Mouse (Mus musculus): Measurements from ENCODE around the gene Cryl1. TPM values are rescaled to one million over a fixed set of nuclear protein-coding genes. Genes with fewer than 3 reads are reported as not detected.

The Cryl1 gene
- polyA plus RNA-seq, 1 experiment from 2014 or later = 7.6 TPM

GRCm38 (mm10) chr14:57282591-57282990 lies 115.7 kb downstream of the Cryl1 start:
- H3K9me3 ChIP-seq (replicated peaks; ENCODE audit: control insufficient read depth, low read length) = no peaks in the 10 kb centered on the region
- no peak overlapping the region for H3K9ac ChIP-seq (ENCODE audit: low read depth, low read length)
- WGBS (ENCODE audit: insufficient replicate concordance) = 47% methylated on average over 2 of the region's 2 CpGs
- H3K4me1 ChIP-seq (ENCODE audit: control insufficient read depth, low read depth, low read length) = no peaks in the 10 kb centered on the region
- H3K36me3 ChIP-seq (ENCODE audit: control insufficient read depth, insufficient read depth) = no peaks in the 10 kb centered on the region
- H3K4me3 ChIP-seq (ENCODE audit: low read depth, low read length) = no peak overlapping the region
- no peak overlapping the region for H3K4me2 ChIP-seq (ENCODE audit: low read depth, low read length)
- no peaks in the 10 kb centered on the region for H3K27me3 ChIP-seq (ENCODE audit: control insufficient read depth, insufficient read depth, low read depth, low read length)
- H3K27ac ChIP-seq (ENCODE audit: low read length) = no peak overlapping the region
- no peak for ATAC-seq (ENCODE audit: low read depth)

GRCm38 (mm10) chr14:57280835-57281234 lies 117.5 kb downstream of the Cryl1 start:
- H3K27me3 ChIP-seq (ENCODE audit: control insufficient read depth, insufficient read depth, low read depth, low read length) = no peaks in the 10 kb centered on the region
- no peak overlapping the region for H3K9ac ChIP-seq (ENCODE audit: low read depth, low read length)
- no peak overlapping the region for H3K4me3 ChIP-seq (ENCODE audit: low read depth, low read length)
- H3K36me3 ChIP-seq (ENCODE audit: control insufficient read depth, insufficient read depth) = no peaks in the 10 kb centered on the region
- H3K9me3 ChIP-seq (replicated peaks; ENCODE audit: control insufficient read depth, low read length) = no peaks in the 10 kb centered on the region
- WGBS (ENCODE audit: insufficient replicate concordance) = 28% methylated on average over 3 of the region's 3 CpGs
- H3K4me1 ChIP-seq (ENCODE audit: control insufficient read depth, low read depth, low read length) = no peaks in the 10 kb centered on the region
- H3K27ac ChIP-seq (ENCODE audit: low read length) = no peak overlapping the region
- no peak for ATAC-seq (ENCODE audit: low read depth)
- no peak overlapping the region for H3K4me2 ChIP-seq (ENCODE audit: low read depth, low read length)

- no peak overlapping the region for H3K4me3 ChIP-seq (ENCODE audit: low read depth, low read length)
- no peak overlapping the region for H3K4me2 ChIP-seq (ENCODE audit: low read depth, low read length)
- ATAC-seq (ENCODE audit: low read depth) = no peak
- no peaks in the 10 kb centered on the region for H3K4me1 ChIP-seq (ENCODE audit: control insufficient read depth, low read depth, low read length)
- 66% methylated on average over 7 of the region's 7 CpGs for WGBS (ENCODE audit: insufficient replicate concordance)
- H3K9ac ChIP-seq (ENCODE audit: low read depth, low read length) = no peak overlapping the region
- no peak overlapping the region for H3K27ac ChIP-seq (ENCODE audit: low read length)
- H3K27me3 ChIP-seq (ENCODE audit: control insufficient read depth, insufficient read depth, low read depth, low read length) = no peaks in the 10 kb centered on the region
- no peaks in the 10 kb centered on the region for H3K36me3 ChIP-seq (ENCODE audit: control insufficient read depth, insufficient read depth)
- no peaks in the 10 kb centered on the region for H3K9me3 ChIP-seq (replicated peaks; ENCODE audit: control insufficient read depth, low read length)
Measured at GRCm38 (mm10) chr14:57276481-57277012, 121.8 kb downstream of the Cryl1 start.

GRCm38 (mm10) chr14:57272341-57272740 lies 126.0 kb downstream of the Cryl1 start:
- Histone ChIP-seq H3K4me1 (ENCODE audit: control insufficient read depth, low read depth, low read length) (no peaks in the 10 kb centered on the region), H3K9ac (ENCODE audit: low read depth, low read length) (no peak overlapping the region), H3K27ac (ENCODE audit: low read length) (no peak overlapping the region), H3K27me3 (ENCODE audit: control insufficient read depth, insufficient read depth, low read depth, low read length) (no peaks in the 10 kb centered on the region), H3K36me3 (ENCODE audit: control insufficient read depth, insufficient read depth) (no peaks in the 10 kb centered on the region), H3K9me3 (replicated peaks; ENCODE audit: control insufficient read depth, low read length) (no peaks in the 10 kb centered on the region), H3K4me2 (ENCODE audit: low read depth, low read length) (no peak overlapping the region), H3K4me3 (ENCODE audit: low read depth, low read length) (no peak overlapping the region)
- no peak for ATAC-seq (ENCODE audit: low read depth)
- WGBS (ENCODE audit: insufficient replicate concordance) = 45% methylated on average over 1 of the region's 1 CpGs

- H3K36me3 ChIP-seq (ENCODE audit: control insufficient read depth, insufficient read depth) = no peaks in the 10 kb centered on the region
- 50% methylated on average over 1 of the region's 1 CpGs for WGBS (ENCODE audit: insufficient replicate concordance)
- no peak overlapping the region for H3K27ac ChIP-seq (ENCODE audit: low read length)
- no peaks in the 10 kb centered on the region for H3K27me3 ChIP-seq (ENCODE audit: control insufficient read depth, insufficient read depth, low read depth, low read length)
- no peak overlapping the region for H3K4me2 ChIP-seq (ENCODE audit: low read depth, low read length)
- no peak overlapping the region for H3K4me3 ChIP-seq (ENCODE audit: low read depth, low read length)
- no peak overlapping the region for H3K9ac ChIP-seq (ENCODE audit: low read depth, low read length)
- no peaks in the 10 kb centered on the region for H3K4me1 ChIP-seq (ENCODE audit: control insufficient read depth, low read depth, low read length)
- ATAC-seq (ENCODE audit: low read depth) = no peak
- H3K9me3 ChIP-seq (replicated peaks; ENCODE audit: control insufficient read depth, low read length) = no peaks in the 10 kb centered on the region
Measured at GRCm38 (mm10) chr14:57271861-57272260, 126.5 kb downstream of the Cryl1 start.

- no peak overlapping the region for H3K9ac ChIP-seq (ENCODE audit: low read depth, low read length)
- no peaks in the 10 kb centered on the region for H3K9me3 ChIP-seq (replicated peaks; ENCODE audit: control insufficient read depth, low read length)
- no peak overlapping the region for H3K4me3 ChIP-seq (ENCODE audit: low read depth, low read length)
- H3K4me1 ChIP-seq (ENCODE audit: control insufficient read depth, low read depth, low read length) = no peaks in the 10 kb centered on the region
- no peak overlapping the region for H3K27ac ChIP-seq (ENCODE audit: low read length)
- 42% methylated on average over 3 of the region's 3 CpGs for WGBS (ENCODE audit: insufficient replicate concordance)
- ATAC-seq (ENCODE audit: low read depth) = no peak
- H3K36me3 ChIP-seq (ENCODE audit: control insufficient read depth, insufficient read depth) = no peaks in the 10 kb centered on the region
- no peaks in the 10 kb centered on the region for H3K27me3 ChIP-seq (ENCODE audit: control insufficient read depth, insufficient read depth, low read depth, low read length)
- H3K4me2 ChIP-seq (ENCODE audit: low read depth, low read length) = no peak overlapping the region
Measured at GRCm38 (mm10) chr14:57268900-57269299, 129.4 kb downstream of the Cryl1 start.

- H3K4me2 ChIP-seq (ENCODE audit: low read depth, low read length) = no peak overlapping the region
- no peaks in the 10 kb centered on the region for H3K9me3 ChIP-seq (replicated peaks; ENCODE audit: control insufficient read depth, low read length)
- no peak overlapping the region for H3K9ac ChIP-seq (ENCODE audit: low read depth, low read length)
- WGBS (ENCODE audit: insufficient replicate concordance) = 45% methylated on average over 3 of the region's 3 CpGs
- no peak overlapping the region for H3K27ac ChIP-seq (ENCODE audit: low read length)
- ATAC-seq (ENCODE audit: low read depth) = no peak
- H3K27me3 ChIP-seq (ENCODE audit: control insufficient read depth, insufficient read depth, low read depth, low read length) = no peaks in the 10 kb centered on the region
- H3K4me1 ChIP-seq (ENCODE audit: control insufficient read depth, low read depth, low read length) = no peaks in the 10 kb centered on the region
- no peaks in the 10 kb centered on the region for H3K36me3 ChIP-seq (ENCODE audit: control insufficient read depth, insufficient read depth)
- H3K4me3 ChIP-seq (ENCODE audit: low read depth, low read length) = no peak overlapping the region
Measured at GRCm38 (mm10) chr14:57268344-57268743, 130.0 kb downstream of the Cryl1 start.

GRCm38 (mm10) chr14:57263943-57264342 lies 134.4 kb downstream of the Cryl1 start:
- no peak overlapping the region for H3K4me2 ChIP-seq (ENCODE audit: low read depth, low read length)
- no peaks in the 10 kb centered on the region for H3K4me1 ChIP-seq (ENCODE audit: control insufficient read depth, low read depth, low read length)
- 21% methylated on average over 10 of the region's 10 CpGs for WGBS (ENCODE audit: insufficient replicate concordance)
- no peak overlapping the region for H3K27ac ChIP-seq (ENCODE audit: low read length)
- no peak overlapping the region for H3K4me3 ChIP-seq (ENCODE audit: low read depth, low read length)
- H3K27me3 ChIP-seq (ENCODE audit: control insufficient read depth, insufficient read depth, low read depth, low read length) = no peaks in the 10 kb centered on the region
- ATAC-seq (ENCODE audit: low read depth) = no peak
- no peaks in the 10 kb centered on the region for H3K9me3 ChIP-seq (replicated peaks; ENCODE audit: control insufficient read depth, low read length)
- no peaks in the 10 kb centered on the region for H3K36me3 ChIP-seq (ENCODE audit: control insufficient read depth, insufficient read depth)
- H3K9ac ChIP-seq (ENCODE audit: low read depth, low read length) = no peak overlapping the region

GRCm38 (mm10) chr14:57259341-57259740 lies 139.0 kb downstream of the Cryl1 start:
- H3K4me2 ChIP-seq (ENCODE audit: low read depth, low read length) = no peak overlapping the region
- H3K4me1 ChIP-seq (ENCODE audit: control insufficient read depth, low read depth, low read length) = no peaks in the 10 kb centered on the region
- H3K36me3 ChIP-seq (ENCODE audit: control insufficient read depth, insufficient read depth) = no peaks in the 10 kb centered on the region
- WGBS (ENCODE audit: insufficient replicate concordance) = 80% methylated on average over 8 of the region's 8 CpGs
- H3K27me3 ChIP-seq (ENCODE audit: control insufficient read depth, insufficient read depth, low read depth, low read length) = no peaks in the 10 kb centered on the region
- H3K9ac ChIP-seq (ENCODE audit: low read depth, low read length) = no peak overlapping the region
- no peaks in the 10 kb centered on the region for H3K9me3 ChIP-seq (replicated peaks; ENCODE audit: control insufficient read depth, low read length)
- H3K4me3 ChIP-seq (ENCODE audit: low read depth, low read length) = no peak overlapping the region
- no peak for ATAC-seq (ENCODE audit: low read depth)
- H3K27ac ChIP-seq (ENCODE audit: low read length) = no peak overlapping the region
